Mouse (Mus musculus) hindlimb bud, embryonic 11.5 days (tissue): ENCODE data around the gene Hils1.

Source experiments
- DNase-seq: peaks from one replicate; pipeline ENCODE4 v3.0.0-alpha.2; 2012; ENCODE audit warnings: low read depth, low spot score; ENCODE audit errors: extremely low spot score

The Hils1 gene

GRCm38 (mm10) chr11:94967419-94967818, at the start of gene Hils1:
Gene Hils1, plus strand, starts transcription at chr11:94967593.
- no peak for DNase-seq

GRCm38 (mm10) chr11:94917717-94918116, 49.7 kb upstream of the Hils1 start:
- no peak for DNase-seq

- no peak for DNase-seq
Measured at GRCm38 (mm10) chr11:94920996-94921401, 46.4 kb upstream of the Hils1 start.

GRCm38 (mm10) chr11:94924977-94925376, 42.4 kb upstream of the Hils1 start:
- no peak for DNase-seq

GRCm38 (mm10) chr11:94926431-94926830, 41.0 kb upstream of the Hils1 start:
- no peak for DNase-seq

GRCm38 (mm10) chr11:94927771-94928291, 39.6 kb upstream of the Hils1 start:
- DNase-seq, result no peak

- peak; percentile 69 for DNase-seq
Measured at GRCm38 (mm10) chr11:94928820-94929219, 38.6 kb upstream of the Hils1 start.

GRCm38 (mm10) chr11:94929599-94929998, 37.8 kb upstream of the Hils1 start:
- DNase-seq, result no peak

- no peak for DNase-seq
Measured at GRCm38 (mm10) chr11:94930151-94930550, 37.2 kb upstream of the Hils1 start.

- no peak for DNase-seq
Measured at GRCm38 (mm10) chr11:94933584-94933983, 33.8 kb upstream of the Hils1 start.

- DNase-seq, result no peak
Measured at GRCm38 (mm10) chr11:94934526-94934925, 32.9 kb upstream of the Hils1 start.

- DNase-seq, result no peak
Measured at GRCm38 (mm10) chr11:94936045-94936444, 31.3 kb upstream of the Hils1 start, which contains the start of gene Col1a1. Gene Col1a1, plus strand, starts transcription at chr11:94936224.

GRCm38 (mm10) chr11:94936851-94937295, 30.5 kb upstream of the Hils1 start:
- DNase-seq, result peak; percentile 91

- DNase-seq, result no peak
Measured at GRCm38 (mm10) chr11:94937335-94937781, 30.0 kb upstream of the Hils1 start.

- DNase-seq, result no peak
Measured at GRCm38 (mm10) chr11:94937787-94938186, 29.6 kb upstream of the Hils1 start.

- DNase-seq, result no peak
Measured at GRCm38 (mm10) chr11:94938296-94938695, 29.1 kb upstream of the Hils1 start.

GRCm38 (mm10) chr11:94939280-94939679, 28.1 kb upstream of the Hils1 start:
- no peak for DNase-seq

- no peak for DNase-seq
Measured at GRCm38 (mm10) chr11:94941121-94941520, 26.3 kb upstream of the Hils1 start.

GRCm38 (mm10) chr11:94941776-94942175, 25.6 kb upstream of the Hils1 start:
- DNase-seq, result no peak

GRCm38 (mm10) chr11:94942282-94943023, 24.9 kb upstream of the Hils1 start:
- DNase-seq, result no peak

- no peak for DNase-seq
Measured at GRCm38 (mm10) chr11:94943054-94943453, 24.3 kb upstream of the Hils1 start.

GRCm38 (mm10) chr11:94944295-94944694, 23.1 kb upstream of the Hils1 start:
- DNase-seq, result no peak
